Mouse (Mus musculus): ENCODE measurements around the gene Trpm3. TPM values are rescaled to one million over a fixed set of nuclear protein-coding genes. Genes with fewer than 3 reads are reported as not detected.

Trpm3 gene
- polyA plus RNA-seq, 1 experiment from 2014 or later, result 23.3 TPM

- Histone ChIP-seq H3K9ac (replicated peaks; ENCODE audit: low read depth, low read length) (no peak overlapping the region), H3K4me1 (ENCODE audit: control insufficient read depth, insufficient read depth, low read length) (no peaks in the 10 kb centered on the region), H3K9me3 (ENCODE audit: control insufficient read depth, low read length) (no peaks in the 10 kb centered on the region), H3K27ac (ENCODE audit: low read depth, low read length) (no peak overlapping the region), H3K27me3 (ENCODE audit: control insufficient read depth, insufficient read depth, low read length) (no peaks in the 10 kb centered on the region), H3K36me3 (ENCODE audit: control insufficient read depth, insufficient read depth, low read length) (no peaks in the 10 kb centered on the region), H3K4me2 (ENCODE audit: low read depth, low read length) (no peak overlapping the region), H3K4me3 (ENCODE audit: low read depth, low read length) (no peak overlapping the region)
- WGBS, result 95% methylated on average over 3 of the region's 3 CpGs
- ATAC-seq (ENCODE audit: low read depth), result no peak
These were observed 455.6 kb downstream of the Trpm3 start for GRCm38 (mm10) chr19:22594492-22594891.

- Histone ChIP-seq H3K27ac (ENCODE audit: low read depth, low read length) (no peak overlapping the region), H3K9ac (replicated peaks; ENCODE audit: low read depth, low read length) (no peak overlapping the region), H3K36me3 (ENCODE audit: control insufficient read depth, insufficient read depth, low read length) (no peaks in the 10 kb centered on the region), H3K9me3 (ENCODE audit: control insufficient read depth, low read length) (no peaks in the 10 kb centered on the region), H3K4me3 (ENCODE audit: low read depth, low read length) (no peak overlapping the region), H3K4me1 (ENCODE audit: control insufficient read depth, insufficient read depth, low read length) (no peaks in the 10 kb centered on the region), H3K27me3 (ENCODE audit: control insufficient read depth, insufficient read depth, low read length) (no peaks in the 10 kb centered on the region), H3K4me2 (ENCODE audit: low read depth, low read length) (no peak overlapping the region)
- no peak for ATAC-seq (ENCODE audit: low read depth)
- 67% methylated on average over 2 of the region's 2 CpGs for WGBS
These were observed 456.4 kb downstream of the Trpm3 start for GRCm38 (mm10) chr19:22595246-22595645.

- H3K9me3 ChIP-seq (ENCODE audit: control insufficient read depth, low read length), result no peaks in the 10 kb centered on the region
- no peak overlapping the region for H3K4me3 ChIP-seq (ENCODE audit: low read depth, low read length)
- no peak overlapping the region for H3K27ac ChIP-seq (ENCODE audit: low read depth, low read length)
- no peaks in the 10 kb centered on the region for H3K27me3 ChIP-seq (ENCODE audit: control insufficient read depth, insufficient read depth, low read length)
- WGBS, result 85% methylated on average over 3 of the region's 3 CpGs
- H3K4me2 ChIP-seq (ENCODE audit: low read depth, low read length), result no peak overlapping the region
- H3K36me3 ChIP-seq (ENCODE audit: control insufficient read depth, insufficient read depth, low read length), result no peaks in the 10 kb centered on the region
- H3K4me1 ChIP-seq (ENCODE audit: control insufficient read depth, insufficient read depth, low read length), result no peaks in the 10 kb centered on the region
- H3K9ac ChIP-seq (replicated peaks; ENCODE audit: low read depth, low read length), result no peak overlapping the region
- no peak for ATAC-seq (ENCODE audit: low read depth)
These were observed 457.9 kb downstream of the Trpm3 start for GRCm38 (mm10) chr19:22596715-22597114.

- no peak overlapping the region for H3K27ac ChIP-seq (ENCODE audit: low read depth, low read length)
- H3K4me2 ChIP-seq (ENCODE audit: low read depth, low read length), result no peak overlapping the region
- no peak overlapping the region for H3K9ac ChIP-seq (replicated peaks; ENCODE audit: low read depth, low read length)
- H3K4me3 ChIP-seq (ENCODE audit: low read depth, low read length), result no peak overlapping the region
- H3K27me3 ChIP-seq (ENCODE audit: control insufficient read depth, insufficient read depth, low read length), result no peaks in the 10 kb centered on the region
- ATAC-seq (ENCODE audit: low read depth), result no peak
- H3K4me1 ChIP-seq (ENCODE audit: control insufficient read depth, insufficient read depth, low read length), result no peaks in the 10 kb centered on the region
- H3K36me3 ChIP-seq (ENCODE audit: control insufficient read depth, insufficient read depth, low read length), result no peaks in the 10 kb centered on the region
- H3K9me3 ChIP-seq (ENCODE audit: control insufficient read depth, low read length), result no peaks in the 10 kb centered on the region
- WGBS, result 25% methylated on average over 4 of the region's 4 CpGs
These were observed 465.5 kb downstream of the Trpm3 start for GRCm38 (mm10) chr19:22604322-22604721.

GRCm38 (mm10) chr19:22607985-22608684, 469.3 kb downstream of the Trpm3 start:
- Histone ChIP-seq H3K4me2 (ENCODE audit: low read depth, low read length) (no peak overlapping the region), H3K27ac (ENCODE audit: low read depth, low read length) (no peak overlapping the region), H3K27me3 (ENCODE audit: control insufficient read depth, insufficient read depth, low read length) (no peaks in the 10 kb centered on the region), H3K9ac (replicated peaks; ENCODE audit: low read depth, low read length) (no peak overlapping the region), H3K4me1 (ENCODE audit: control insufficient read depth, insufficient read depth, low read length) (no peaks in the 10 kb centered on the region), H3K4me3 (ENCODE audit: low read depth, low read length) (no peak overlapping the region), H3K36me3 (ENCODE audit: control insufficient read depth, insufficient read depth, low read length) (no peaks in the 10 kb centered on the region), H3K9me3 (ENCODE audit: control insufficient read depth, low read length) (no peaks in the 10 kb centered on the region)
- 61% methylated on average over 5 of the region's 5 CpGs for WGBS
- ATAC-seq (ENCODE audit: low read depth), result no peak

GRCm38 (mm10) chr19:22611621-22612020, 472.8 kb downstream of the Trpm3 start:
- 78% methylated on average over 2 of the region's 2 CpGs for WGBS
- ATAC-seq (ENCODE audit: low read depth), result no peak
- no peaks in the 10 kb centered on the region for H3K36me3 ChIP-seq (ENCODE audit: control insufficient read depth, insufficient read depth, low read length)
- H3K9me3 ChIP-seq (ENCODE audit: control insufficient read depth, low read length), result no peaks in the 10 kb centered on the region
- H3K4me2 ChIP-seq (ENCODE audit: low read depth, low read length), result no peak overlapping the region
- H3K4me1 ChIP-seq (ENCODE audit: control insufficient read depth, insufficient read depth, low read length), result no peaks in the 10 kb centered on the region
- no peak overlapping the region for H3K27ac ChIP-seq (ENCODE audit: low read depth, low read length)
- H3K27me3 ChIP-seq (ENCODE audit: control insufficient read depth, insufficient read depth, low read length), result no peaks in the 10 kb centered on the region
- H3K4me3 ChIP-seq (ENCODE audit: low read depth, low read length), result no peak overlapping the region
- no peak overlapping the region for H3K9ac ChIP-seq (replicated peaks; ENCODE audit: low read depth, low read length)

- ATAC-seq (ENCODE audit: low read depth), result no peak
- H3K27ac ChIP-seq (ENCODE audit: low read depth, low read length), result no peak overlapping the region
- WGBS, result 92% methylated on average over 6 of the region's 6 CpGs
These were observed 476.5 kb downstream of the Trpm3 start for GRCm38 (mm10) chr19:22615367-22615766.

GRCm38 (mm10) chr19:22624801-22625513, 486.1 kb downstream of the Trpm3 start:
- Histone ChIP-seq H3K9me3 (ENCODE audit: control insufficient read depth, low read length) (no peaks in the 10 kb centered on the region), H3K36me3 (ENCODE audit: control insufficient read depth, insufficient read depth, low read length) (no peaks in the 10 kb centered on the region), H3K9ac (replicated peaks; ENCODE audit: low read depth, low read length) (no peak overlapping the region), H3K27me3 (ENCODE audit: control insufficient read depth, insufficient read depth, low read length) (no peaks in the 10 kb centered on the region), H3K27ac (ENCODE audit: low read depth, low read length) (no peak overlapping the region), H3K4me3 (ENCODE audit: low read depth, low read length) (no peak overlapping the region), H3K4me1 (ENCODE audit: control insufficient read depth, insufficient read depth, low read length) (no peaks in the 10 kb centered on the region), H3K4me2 (ENCODE audit: low read depth, low read length) (no peak overlapping the region)
- ATAC-seq (ENCODE audit: low read depth), result no peak
- 75% methylated on average over 3 of the region's 3 CpGs for WGBS

More at GRCm38 (mm10) chr19:22615367-22615766, 476.5 kb downstream of the Trpm3 start:
- no peaks in the 10 kb centered on the region for H3K36me3 ChIP-seq (ENCODE audit: control insufficient read depth, insufficient read depth, low read length)
- H3K9ac ChIP-seq (replicated peaks; ENCODE audit: low read depth, low read length), result no peak overlapping the region
- H3K27me3 ChIP-seq (ENCODE audit: control insufficient read depth, insufficient read depth, low read length), result no peaks in the 10 kb centered on the region
- no peak overlapping the region for H3K4me3 ChIP-seq (ENCODE audit: low read depth, low read length)
- H3K4me1 ChIP-seq (ENCODE audit: control insufficient read depth, insufficient read depth, low read length), result no peaks in the 10 kb centered on the region
- no peaks in the 10 kb centered on the region for H3K9me3 ChIP-seq (ENCODE audit: control insufficient read depth, low read length)
- no peak overlapping the region for H3K4me2 ChIP-seq (ENCODE audit: low read depth, low read length)

- no peak for ATAC-seq (ENCODE audit: low read depth)
- H3K27me3 ChIP-seq (ENCODE audit: control insufficient read depth, insufficient read depth, low read length), result no peaks in the 10 kb centered on the region
- no peak overlapping the region for H3K9ac ChIP-seq (replicated peaks; ENCODE audit: low read depth, low read length)
- no peaks in the 10 kb centered on the region for H3K36me3 ChIP-seq (ENCODE audit: control insufficient read depth, insufficient read depth, low read length)
- no peak overlapping the region for H3K4me3 ChIP-seq (ENCODE audit: low read depth, low read length)
- no peak overlapping the region for H3K27ac ChIP-seq (ENCODE audit: low read depth, low read length)
- no peak overlapping the region for H3K4me2 ChIP-seq (ENCODE audit: low read depth, low read length)
- no peaks in the 10 kb centered on the region for H3K4me1 ChIP-seq (ENCODE audit: control insufficient read depth, insufficient read depth, low read length)
- WGBS, result 77% methylated on average over 3 of the region's 3 CpGs
- H3K9me3 ChIP-seq (ENCODE audit: control insufficient read depth, low read length), result no peaks in the 10 kb centered on the region
These were observed 490.0 kb downstream of the Trpm3 start for GRCm38 (mm10) chr19:22628878-22629277.

All from neural tube, embryonic 14.5 days (tissue).